Mouse (Mus musculus) embryonic facial prominence, embryonic 13.5 days (tissue): ENCODE data around the gene Gm6096. TPM values are rescaled to one million over a fixed set of nuclear protein-coding genes. Genes with fewer than 3 reads are reported as not detected.

Source experiments
- ATAC-seq: fragments of 200-750 bp; cut with Nextera tagmentation; 2 replicates; pipeline ENCODE4 v1.8.0; 2017; ENCODE audit warnings: low read depth; ENCODE audit not compliant: insufficient number of reproducible peaks, insufficient read depth, low FRiP score, low TSS enrichment
- H3K27ac ChIP-seq: fragments of 300-500 bp; sonication (generic); 2 replicates; pipeline ENCODE4 v1.5.1; 2015; ENCODE audit warnings: moderate library complexity, mild to moderate bottlenecking, inconsistent platforms
- H3K27me3 ChIP-seq: fragments of 300-500 bp; sonication (generic); 2 replicates; pipeline ENCODE4 v1.6.1; 2015; ENCODE audit warnings: mild to moderate bottlenecking, inconsistent platforms
- H3K36me3 ChIP-seq: fragments of 300-500 bp; sonication (generic); 2 replicates; pipeline ENCODE4 v1.6.1; 2015; ENCODE audit warnings: mild to moderate bottlenecking, inconsistent platforms
- H3K4me1 ChIP-seq: fragments of 300-500 bp; sonication (generic); 2 replicates; pipeline ENCODE4 v1.6.1; 2015; ENCODE audit warnings: inconsistent platforms
- H3K4me2 ChIP-seq: fragments of 300-500 bp; sonication (generic); 2 replicates; pipeline ENCODE4 v1.6.1; 2015; ENCODE audit warnings: moderate library complexity, mild to moderate bottlenecking, inconsistent platforms
- H3K4me3 ChIP-seq: fragments of 300-500 bp; sonication (generic); 2 replicates; pipeline ENCODE4 v1.5.1; 2015; ENCODE audit warnings: mild to moderate bottlenecking, inconsistent platforms
- H3K9ac ChIP-seq: fragments of 300-500 bp; sonication (generic); 2 replicates; pipeline ENCODE4 v1.6.1; 2015; ENCODE audit warnings: mild to moderate bottlenecking, inconsistent platforms
- H3K9me3 ChIP-seq: fragments of 300-500 bp; sonication (generic); 2 replicates; pipeline ENCODE4 v1.6.1; 2016; ENCODE audit warnings: inconsistent platforms
- WGBS: fragments of 180-500 bp; shearing (Covaris S2); methylation state at CpG from one replicate; pipeline ENCODE4 v1.1.7; 2015; ENCODE audit warnings: mixed read lengths; 5-methylcytosine and 5-hydroxymethylcytosine counted together
- polyA plus RNA-seq: library from polyadenylated mRNA; unstranded; fragments of >200 nt; fragmentation: Nextera tagmentation; extraction: Ambion mirVana; gene quantifications from 2 replicates; pipeline ENCODE4 v1.2.1, GENCODE M21; 2015

Gene Gm6096
- polyA plus RNA-seq, 1 experiment from 2014 or later, result not detected

DNA sequence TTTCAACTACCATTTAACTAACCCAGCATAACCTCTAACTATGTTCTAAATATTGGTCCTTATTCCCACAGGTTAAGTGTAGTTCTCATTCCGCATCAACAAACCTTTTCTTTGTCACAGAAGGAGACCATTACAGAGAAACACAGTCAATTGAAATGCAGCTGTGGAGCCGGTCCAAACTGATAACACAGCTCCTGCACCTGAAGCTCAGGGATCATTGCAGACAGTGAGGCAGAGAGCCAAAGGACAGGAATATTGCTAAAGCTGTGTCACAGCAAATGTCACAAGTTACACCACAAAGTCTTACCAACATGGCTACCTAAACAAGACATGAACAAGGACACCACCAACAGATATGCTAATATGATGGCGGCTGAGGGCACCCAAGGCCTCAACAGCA lies 25.2 kb downstream of the Gm6096 start:
- Histone ChIP-seq H3K4me3 (no peak overlapping the region), H3K27me3 (no peaks in the 10 kb centered on the region), H3K36me3 (peaks cover 9% of the 10 kb centered on the region; the same call in 1 of the 2 replicates), H3K4me1 (0 out of 2 replicates have a peak, but pooled peaks cover 4% of the 10 kb centered on the region), H3K4me2 (no peak overlapping the region), H3K9me3 (no peaks in the 10 kb centered on the region), H3K27ac (no peak overlapping the region), H3K9ac (no peak overlapping the region)
- no peak for ATAC-seq
- 92% methylated on average over 3 of the region's 3 CpGs for WGBS

DNA sequence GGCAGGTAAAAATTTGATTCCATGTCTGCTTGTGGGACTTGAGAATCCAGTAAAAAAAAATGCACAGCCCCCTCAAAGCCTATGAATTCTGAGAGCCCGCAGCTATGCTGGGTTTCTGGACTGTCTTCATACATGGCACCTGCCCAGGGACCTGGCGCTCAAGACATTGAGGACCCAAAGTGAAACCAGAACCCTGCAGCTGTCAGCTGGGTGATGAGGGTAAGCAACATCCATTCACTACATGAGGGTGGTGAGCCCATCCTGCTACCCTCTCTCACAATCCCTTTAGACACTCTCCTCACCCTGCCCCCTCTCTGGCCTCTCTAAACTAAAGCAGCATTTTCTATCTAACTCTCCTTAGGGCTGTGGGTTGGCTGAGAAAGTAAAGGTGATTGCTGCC lies 26.8 kb downstream of the Gm6096 start:
- Histone ChIP-seq H3K9me3 (no peaks in the 10 kb centered on the region), H3K27me3 (no peaks in the 10 kb centered on the region), H3K27ac (no peak overlapping the region), H3K4me1 (0 out of 2 replicates have a peak, but pooled peaks cover 2% of the 10 kb centered on the region), H3K36me3 (peaks cover 9% of the 10 kb centered on the region; the same call in 1 of the 2 replicates), H3K9ac (no peak overlapping the region), H3K4me2 (no peak overlapping the region), H3K4me3 (no peak overlapping the region)
- WGBS, result 98% methylated on average over 2 of the region's 2 CpGs
- ATAC-seq, result no peak

DNA sequence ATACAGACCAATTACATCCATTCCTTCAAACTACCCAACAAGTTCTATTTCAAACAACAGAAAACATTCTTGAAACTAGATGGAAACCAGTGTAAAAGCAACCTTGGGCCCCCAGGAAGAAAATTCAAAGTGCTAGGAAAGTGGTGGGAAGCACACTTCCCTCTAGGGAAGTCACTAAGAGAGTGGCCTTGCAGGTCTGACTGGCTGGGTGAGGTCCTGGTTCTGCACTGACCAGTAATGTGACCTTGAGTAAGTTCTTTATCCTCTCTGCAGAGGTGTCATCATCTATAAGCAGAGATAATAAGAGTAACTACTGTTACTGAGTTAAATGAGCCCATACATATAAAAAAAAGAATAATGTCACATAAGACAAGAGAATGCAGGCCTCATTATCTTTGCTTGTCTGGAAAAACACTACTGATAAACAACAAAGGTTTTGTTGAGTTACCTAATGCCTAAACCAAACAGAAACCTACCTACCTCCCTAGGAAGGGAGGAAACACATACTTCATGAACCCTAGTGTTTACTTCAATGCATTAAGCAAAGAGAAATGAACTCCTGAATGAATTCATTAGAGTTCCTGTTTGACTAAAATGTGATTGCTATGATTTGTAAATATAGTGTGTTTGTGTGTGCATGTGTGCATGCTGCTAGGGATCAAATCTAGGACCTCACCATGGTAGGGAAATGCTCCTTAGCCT lies 39.8 kb downstream of the Gm6096 start:
- ATAC-seq, result no peak
- H3K27me3 ChIP-seq, result no peaks in the 10 kb centered on the region
- H3K27ac ChIP-seq, result no peak overlapping the region
- H3K9ac ChIP-seq, result no peak overlapping the region
- H3K9me3 ChIP-seq, result no peaks in the 10 kb centered on the region
- no peaks in the 10 kb centered on the region; the same call in 1 of the 2 replicates for H3K4me1 ChIP-seq
- 0 out of 2 replicates have a peak, but pooled peaks cover 1% of the 10 kb centered on the region for H3K36me3 ChIP-seq
- H3K4me2 ChIP-seq, result no peak overlapping the region
- no peak overlapping the region for H3K4me3 ChIP-seq

DNA sequence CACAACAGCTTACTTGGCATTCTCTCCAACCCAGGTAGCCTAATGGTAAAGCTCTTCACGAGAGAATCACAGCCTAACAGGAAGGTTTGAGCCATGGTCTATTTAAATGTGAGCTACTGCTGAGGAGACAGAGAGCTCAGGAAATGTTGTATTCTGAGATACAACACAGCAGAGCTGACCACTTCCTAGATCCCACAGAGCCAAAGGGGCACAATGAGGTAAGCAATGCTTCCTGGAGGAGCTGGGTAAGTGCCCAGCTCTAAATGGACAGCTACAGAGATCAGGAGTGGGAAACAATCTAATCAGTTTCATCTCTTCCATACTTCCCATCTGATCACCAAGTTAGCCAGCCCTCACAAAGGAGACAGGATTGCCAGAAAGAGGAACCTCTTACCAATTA lies 40.4 kb downstream of the Gm6096 start:
- Histone ChIP-seq H3K36me3 (no peaks in the 10 kb centered on the region), H3K4me3 (no peak overlapping the region), H3K9ac (no peak overlapping the region), H3K9me3 (no peaks in the 10 kb centered on the region), H3K27ac (no peak overlapping the region; the same call in 1 of the 2 replicates), H3K4me2 (no peak overlapping the region), H3K4me1 (no peaks in the 10 kb centered on the region; the same call in 1 of the 2 replicates), H3K27me3 (no peaks in the 10 kb centered on the region)
- no peak for ATAC-seq
- 73% methylated on average over 1 of the region's 1 CpGs for WGBS

DNA sequence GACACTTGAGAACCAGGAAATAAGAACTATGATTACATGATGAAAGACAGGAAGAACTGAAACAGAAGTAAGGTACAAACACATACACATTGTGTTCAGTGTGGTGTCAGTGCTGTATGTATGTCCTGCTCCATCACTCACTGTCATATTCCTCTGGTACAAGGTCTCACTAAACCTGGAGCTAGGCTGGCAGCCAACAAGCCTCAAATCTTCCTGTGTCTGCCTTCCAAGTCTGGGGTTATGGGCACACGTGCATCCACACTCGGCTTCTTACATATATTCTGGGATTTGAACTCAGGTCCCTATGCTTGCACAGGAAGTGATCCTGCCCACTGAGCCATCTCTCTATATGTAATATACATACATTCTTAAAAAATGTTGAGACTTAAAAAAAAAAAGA lies 41.8 kb downstream of the Gm6096 start:
- no peak for ATAC-seq
- Histone ChIP-seq H3K4me3 (no peak overlapping the region), H3K9ac (no peak overlapping the region), H3K9me3 (no peaks in the 10 kb centered on the region), H3K36me3 (no peaks in the 10 kb centered on the region), H3K4me2 (no peak overlapping the region), H3K4me1 (no peaks in the 10 kb centered on the region; the same call in 1 of the 2 replicates), H3K27ac (no peak overlapping the region), H3K27me3 (no peaks in the 10 kb centered on the region)
- WGBS, result 93% methylated on average over 2 of the region's 2 CpGs

DNA sequence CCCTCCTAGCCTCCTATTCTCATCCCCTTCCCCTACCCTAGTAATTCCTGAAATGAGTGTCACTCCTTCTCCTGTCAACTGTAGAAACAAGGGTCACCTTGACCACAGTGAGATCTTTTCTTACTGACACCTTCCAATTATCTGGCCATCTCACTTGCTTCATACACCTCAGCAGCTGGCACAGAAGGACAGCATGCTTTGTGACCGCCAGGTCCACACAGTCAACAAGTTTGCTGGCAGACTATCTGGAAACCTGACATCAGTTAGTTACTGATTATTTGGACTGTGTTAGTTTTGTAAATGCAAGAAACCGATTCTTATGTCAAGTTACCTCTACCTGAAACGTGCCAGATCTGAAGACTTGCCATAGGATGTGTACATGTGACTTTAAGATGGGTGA lies 45.3 kb downstream of the Gm6096 start:
- H3K9ac ChIP-seq, result no peak overlapping the region
- H3K27ac ChIP-seq, result no peak overlapping the region
- no peak overlapping the region for H3K4me2 ChIP-seq
- no peaks in the 10 kb centered on the region for H3K36me3 ChIP-seq
- WGBS, result 88% methylated on average over 3 of the region's 3 CpGs
- H3K27me3 ChIP-seq, result no peaks in the 10 kb centered on the region
- H3K9me3 ChIP-seq, result no peaks in the 10 kb centered on the region
- H3K4me3 ChIP-seq, result no peak overlapping the region
- no peaks in the 10 kb centered on the region; the same call in 1 of the 2 replicates for H3K4me1 ChIP-seq
- no peak for ATAC-seq

DNA sequence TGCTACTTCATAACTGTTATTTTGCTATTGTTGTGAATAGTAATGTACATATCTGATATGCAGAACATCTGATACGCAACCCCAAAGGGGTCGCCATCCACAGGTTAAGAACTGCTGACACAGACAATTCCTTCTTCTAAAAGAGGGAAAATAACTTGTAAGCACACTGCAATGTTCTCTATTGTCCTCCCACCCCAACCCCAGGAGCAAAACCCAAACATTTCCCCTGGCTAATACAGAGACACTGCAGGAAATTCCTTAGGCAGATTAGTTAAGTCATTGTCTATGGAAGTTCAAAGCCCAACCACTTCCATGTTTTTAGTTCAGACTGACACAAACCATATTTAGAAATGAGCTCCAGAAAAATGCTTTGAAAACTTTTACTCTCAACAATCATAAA lies 48.0 kb downstream of the Gm6096 start:
- H3K4me1 ChIP-seq, result peaks cover 4% of the 10 kb centered on the region; the same call in 1 of the 2 replicates
- no peak overlapping the region for H3K4me2 ChIP-seq
- H3K4me3 ChIP-seq, result no peak overlapping the region
- no peak overlapping the region for H3K27ac ChIP-seq
- ATAC-seq, result no peak
- no peaks in the 10 kb centered on the region for H3K9me3 ChIP-seq
- H3K9ac ChIP-seq, result no peak overlapping the region
- no peaks in the 10 kb centered on the region for H3K27me3 ChIP-seq
- WGBS, result 84% methylated on average over 2 of the region's 2 CpGs
- 0 out of 2 replicates have a peak, but pooled peaks cover 5% of the 10 kb centered on the region for H3K36me3 ChIP-seq

Other genes with a start within 250 kb of the Gm6096 start
- not detected in 2 replicates for gene Scgb2b27, start 237.1 kb upstream of the Gm6096 start, polyA plus RNA-seq
- gene Scgb1b27, start 229.6 kb upstream of the Gm6096 start, polyA plus RNA-seq, result not detected in 2 replicates
- gene Scgb1b30, start 155.6 kb upstream of the Gm6096 start, polyA plus RNA-seq, result not detected in 2 replicates
- 6.8 and 9.2 TPM in 2 replicates for gene Wtip, start 117.8 kb upstream of the Gm6096 start, polyA plus RNA-seq
- gene Uba2, start 81.4 kb upstream of the Gm6096 start, polyA plus RNA-seq, result 226 and 239 TPM in 2 replicates
- 59.4 and 70.0 TPM in 2 replicates for gene Pdcd2l, start 54.4 kb upstream of the Gm6096 start, polyA plus RNA-seq
- 221 and 235 TPM in 2 replicates for gene Gpi1, start 20.7 kb upstream of the Gm6096 start, polyA plus RNA-seq
- 22.3 and 23.6 TPM in 2 replicates for gene 4931406P16Rik, start 62.5 kb downstream of the Gm6096 start, polyA plus RNA-seq
- gene Lsm14a, start 142.3 kb downstream of the Gm6096 start, polyA plus RNA-seq, result 96.6 and 98.6 TPM in 2 replicates